Mouse (Mus musculus): ENCODE measurements around the gene Qk. TPM values are rescaled to one million over a fixed set of nuclear protein-coding genes. Genes with fewer than 3 reads are reported as not detected.

Qk gene
- polyA plus RNA-seq, 1 experiment from 2014 or later: 42.8 TPM

GRCm38 (mm10) chr17:10357348-10357747 lies 37.7 kb upstream of the Qk start:
- no peak overlapping the region for H3K4me2 ChIP-seq (ENCODE audit: low read depth, low read length)
- no peak overlapping the region for H3K9ac ChIP-seq (ENCODE audit: low read depth, low read length)
- DNase-seq (ENCODE audit: low spot score) (no peak), ATAC-seq (ENCODE audit: low read depth) (no peak)
- H3K27me3 ChIP-seq (replicated peaks; ENCODE audit: control insufficient read depth, insufficient read depth, low read length): no peaks in the 10 kb centered on the region
- H3K4me1 ChIP-seq (ENCODE audit: control insufficient read depth, insufficient read depth, low read length): no peaks in the 10 kb centered on the region
- H3K9me3 ChIP-seq (ENCODE audit: control insufficient read depth, low read length): no peaks in the 10 kb centered on the region
- no peak overlapping the region for H3K4me3 ChIP-seq (ENCODE audit: low read depth, low read length)
- no peak overlapping the region for H3K27ac ChIP-seq (replicated peaks; ENCODE audit: low read depth, low read length)
- WGBS: 84% methylated on average over 12 of the region's 12 CpGs
- H3K36me3 ChIP-seq (ENCODE audit: control insufficient read depth, insufficient read depth, low read length): no peaks in the 10 kb centered on the region

- H3K9me3 ChIP-seq (ENCODE audit: control insufficient read depth, low read length): no peaks in the 10 kb centered on the region
- no peaks in the 10 kb centered on the region for H3K4me1 ChIP-seq (ENCODE audit: control insufficient read depth, insufficient read depth, low read length)
Observed at GRCm38 (mm10) chr17:10356294-10356693, 36.6 kb upstream of the Qk start.

GRCm38 (mm10) chr17:10355746-10356145 lies 36.1 kb upstream of the Qk start:
- no peaks in the 10 kb centered on the region for H3K36me3 ChIP-seq (ENCODE audit: control insufficient read depth, insufficient read depth, low read length)
- H3K27ac ChIP-seq (replicated peaks; ENCODE audit: low read depth, low read length): no peak overlapping the region
- WGBS: 25% methylated on average over 8 of the region's 8 CpGs
- ATAC-seq (ENCODE audit: low read depth): no peak
- no peaks in the 10 kb centered on the region for H3K27me3 ChIP-seq (replicated peaks; ENCODE audit: control insufficient read depth, insufficient read depth, low read length)
- H3K9ac ChIP-seq (ENCODE audit: low read depth, low read length): no peak overlapping the region
- DNase-seq (ENCODE audit: low spot score): no peak
- no peaks in the 10 kb centered on the region for H3K9me3 ChIP-seq (ENCODE audit: control insufficient read depth, low read length)
- H3K4me2 ChIP-seq (ENCODE audit: low read depth, low read length): no peak overlapping the region
- H3K4me1 ChIP-seq (ENCODE audit: control insufficient read depth, insufficient read depth, low read length): no peaks in the 10 kb centered on the region
- H3K4me3 ChIP-seq (ENCODE audit: low read depth, low read length): no peak overlapping the region

More at GRCm38 (mm10) chr17:10356294-10356693, 36.6 kb upstream of the Qk start:
- H3K4me2 ChIP-seq (ENCODE audit: low read depth, low read length): no peak overlapping the region
- no peak overlapping the region for H3K27ac ChIP-seq (replicated peaks; ENCODE audit: low read depth, low read length)
- ATAC-seq (ENCODE audit: low read depth) (no peak), DNase-seq (ENCODE audit: low spot score) (no peak)
- H3K27me3 ChIP-seq (replicated peaks; ENCODE audit: control insufficient read depth, insufficient read depth, low read length): no peaks in the 10 kb centered on the region
- 51% methylated on average over 6 of the region's 6 CpGs for WGBS
- H3K36me3 ChIP-seq (ENCODE audit: control insufficient read depth, insufficient read depth, low read length): no peaks in the 10 kb centered on the region
- no peak overlapping the region for H3K4me3 ChIP-seq (ENCODE audit: low read depth, low read length)
- H3K9ac ChIP-seq (ENCODE audit: low read depth, low read length): no peak overlapping the region

GRCm38 (mm10) chr17:10338286-10338685 lies 18.6 kb upstream of the Qk start:
- no peak overlapping the region for H3K9ac ChIP-seq (ENCODE audit: low read depth, low read length)
- DNase-seq (ENCODE audit: low spot score) (no peak), ATAC-seq (ENCODE audit: low read depth) (no peak)
- WGBS: 62% methylated on average over 10 of the region's 10 CpGs
- H3K36me3 ChIP-seq (ENCODE audit: control insufficient read depth, insufficient read depth, low read length): no peaks in the 10 kb centered on the region
- H3K27ac ChIP-seq (replicated peaks; ENCODE audit: low read depth, low read length): no peak overlapping the region
- no peak overlapping the region for H3K4me3 ChIP-seq (ENCODE audit: low read depth, low read length)
- no peaks in the 10 kb centered on the region for H3K27me3 ChIP-seq (replicated peaks; ENCODE audit: control insufficient read depth, insufficient read depth, low read length)
- H3K9me3 ChIP-seq (ENCODE audit: control insufficient read depth, low read length): no peaks in the 10 kb centered on the region
- no peak overlapping the region for H3K4me2 ChIP-seq (ENCODE audit: low read depth, low read length)
- H3K4me1 ChIP-seq (ENCODE audit: control insufficient read depth, insufficient read depth, low read length): peaks cover 8% of the 10 kb centered on the region; the same call in 1 of the 2 replicates

GRCm38 (mm10) chr17:10336558-10336957 lies 16.9 kb upstream of the Qk start:
- Histone ChIP-seq H3K4me1 (ENCODE audit: control insufficient read depth, insufficient read depth, low read length) (peaks cover 8% of the 10 kb centered on the region; the same call in 1 of the 2 replicates), H3K4me2 (ENCODE audit: low read depth, low read length) (no peak overlapping the region), H3K9me3 (ENCODE audit: control insufficient read depth, low read length) (no peaks in the 10 kb centered on the region), H3K27me3 (replicated peaks; ENCODE audit: control insufficient read depth, insufficient read depth, low read length) (no peaks in the 10 kb centered on the region), H3K9ac (ENCODE audit: low read depth, low read length) (no peak overlapping the region), H3K36me3 (ENCODE audit: control insufficient read depth, insufficient read depth, low read length) (no peaks in the 10 kb centered on the region), H3K4me3 (ENCODE audit: low read depth, low read length) (no peak overlapping the region), H3K27ac (replicated peaks; ENCODE audit: low read depth, low read length) (no peak overlapping the region)
- DNase-seq (ENCODE audit: low spot score) (no peak), ATAC-seq (ENCODE audit: low read depth) (no peak)
- WGBS: 90% methylated on average over 12 of the region's 12 CpGs

GRCm38 (mm10) chr17:10335809-10336499 lies 16.3 kb upstream of the Qk start:
- 18% methylated on average over 16 of the region's 16 CpGs for WGBS

GRCm38 (mm10) chr17:10334957-10335690 lies 15.5 kb upstream of the Qk start:
- DNase-seq (ENCODE audit: low spot score) (peak; percentile 90), ATAC-seq (ENCODE audit: low read depth) (peak; percentile 90)
- H3K9me3 ChIP-seq (ENCODE audit: control insufficient read depth, low read length): no peaks in the 10 kb centered on the region

More at GRCm38 (mm10) chr17:10335809-10336499, 16.3 kb upstream of the Qk start:
- Histone ChIP-seq H3K4me1 (ENCODE audit: control insufficient read depth, insufficient read depth, low read length) (peaks cover 8% of the 10 kb centered on the region; the same call in 1 of the 2 replicates), H3K27me3 (replicated peaks; ENCODE audit: control insufficient read depth, insufficient read depth, low read length) (no peaks in the 10 kb centered on the region), H3K36me3 (ENCODE audit: control insufficient read depth, insufficient read depth, low read length) (no peaks in the 10 kb centered on the region), H3K4me2 (ENCODE audit: low read depth, low read length) (peak overlapping the region; percentile 81), H3K27ac (replicated peaks; ENCODE audit: low read depth, low read length) (peak overlapping the region; percentile 79), H3K9ac (ENCODE audit: low read depth, low read length) (peak overlapping the region; percentile 67), H3K9me3 (ENCODE audit: control insufficient read depth, low read length) (no peaks in the 10 kb centered on the region), H3K4me3 (ENCODE audit: low read depth, low read length) (peak overlapping the region; percentile 48)
- DNase-seq (ENCODE audit: low spot score): peak; percentile 68
- ATAC-seq (ENCODE audit: low read depth): no peak

GRCm38 (mm10) chr17:10334481-10334880 lies 14.8 kb upstream of the Qk start:
- Histone ChIP-seq H3K27me3 (replicated peaks; ENCODE audit: control insufficient read depth, insufficient read depth, low read length) (no peaks in the 10 kb centered on the region), H3K9me3 (ENCODE audit: control insufficient read depth, low read length) (no peaks in the 10 kb centered on the region), H3K4me2 (ENCODE audit: low read depth, low read length) (peak overlapping the region; percentile 81), H3K4me3 (ENCODE audit: low read depth, low read length) (peak overlapping the region; percentile 48), H3K27ac (replicated peaks; ENCODE audit: low read depth, low read length) (peak overlapping the region; percentile 79), H3K9ac (ENCODE audit: low read depth, low read length) (peak overlapping the region; percentile 67), H3K36me3 (ENCODE audit: control insufficient read depth, insufficient read depth, low read length) (no peaks in the 10 kb centered on the region), H3K4me1 (ENCODE audit: control insufficient read depth, insufficient read depth, low read length) (peaks cover 8% of the 10 kb centered on the region; the same call in 1 of the 2 replicates)
- 25% methylated on average over 1 of the region's 1 CpGs for WGBS
- ATAC-seq (ENCODE audit: low read depth): 0 out of 2 replicates have a peak, but pooled peaks have one; percentile 2
- DNase-seq (ENCODE audit: low spot score): no peak

More at GRCm38 (mm10) chr17:10334957-10335690, 15.5 kb upstream of the Qk start:
- Histone ChIP-seq H3K4me2 (ENCODE audit: low read depth, low read length) (peak overlapping the region; percentile 81), H3K27me3 (replicated peaks; ENCODE audit: control insufficient read depth, insufficient read depth, low read length) (no peaks in the 10 kb centered on the region), H3K4me3 (ENCODE audit: low read depth, low read length) (peak overlapping the region; percentile 48), H3K4me1 (ENCODE audit: control insufficient read depth, insufficient read depth, low read length) (peaks cover 8% of the 10 kb centered on the region; the same call in 1 of the 2 replicates), H3K27ac (replicated peaks; ENCODE audit: low read depth, low read length) (peak overlapping the region; percentile 79), H3K36me3 (ENCODE audit: control insufficient read depth, insufficient read depth, low read length) (no peaks in the 10 kb centered on the region), H3K9ac (ENCODE audit: low read depth, low read length) (peak overlapping the region; percentile 67)
- WGBS: 1% methylated on average over 31 of the region's 31 CpGs

Data from embryonic facial prominence, embryonic 14.5 days (tissue).